In the genomic region with DNA sequence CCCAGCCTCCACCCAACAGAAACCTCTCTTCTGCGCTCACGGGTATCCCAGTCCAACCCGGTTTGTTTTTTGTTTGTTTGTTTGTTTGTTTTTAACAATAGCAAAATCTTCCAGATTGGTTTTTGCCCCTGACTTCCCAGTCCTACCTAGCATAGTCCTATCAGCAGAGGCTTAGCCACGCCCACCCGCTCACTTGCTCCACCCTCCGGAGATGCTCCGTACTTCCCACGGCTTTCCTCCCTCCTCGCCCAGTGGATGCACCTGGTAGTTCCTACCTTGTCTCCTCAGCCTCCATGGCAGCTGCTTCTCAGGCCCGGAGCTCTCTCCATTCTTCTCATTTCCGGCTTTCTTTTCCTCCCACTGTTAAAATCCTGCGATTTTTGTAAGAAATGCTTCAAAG, we compare ENCODE assay signal across 8 mouse cellular contexts. TPM values are rescaled to one million over a fixed set of nuclear protein-coding genes. Genes with fewer than 3 reads are reported as not detected.
DNase-seq lines count a peak whose midpoint lies in the region; ATAC-seq and TF ChIP-seq lines count a peak whose summit lies in the region.
"Had no signal": no experiment of that assay in that cellular context is flagged by ENCODE, and none has a peak within 500 bp of the region (broad histone marks: within the 10 kb centered on the region; RNA-seq: fewer than 3 reads in every experiment).

No protein-coding gene starts in this region.

- no peak overlapping the region for H3K9ac ChIP-seq in hindbrain, embryonic 13.5 days
- H3K9ac ChIP-seq in ES-Bruce4 (ENCODE audit: low read depth, poor library complexity, severe bottlenecking) = no peak overlapping the region
- no peak overlapping the region for H3K9ac ChIP-seq in kidney, postnatal 0 days (ENCODE audit: low read depth, low read length)
- no peak overlapping the region for H3K9ac ChIP-seq in midbrain, postnatal 0 days (replicated peaks; ENCODE audit: low read length, poor library complexity, severe bottlenecking)
- H3K9ac ChIP-seq: liver, embryonic 15.5 days had no signal

- peak; percentile 48 for TF ChIP-seq CTCF in ES-Bruce4 (IDR thresholded peaks at IDR 0.05; ENCODE audit: low read depth, low read length)
- TF ChIP-seq CTCF in kidney, postnatal 0 days (IDR thresholded peaks at IDR 0.05; ENCODE audit: low read depth) = peak; percentile 51
- peak; percentile 62 for TF ChIP-seq CTCF in midbrain, postnatal 0 days (IDR thresholded peaks at IDR 0.05)

- H3K27me3 ChIP-seq in hindbrain, embryonic 10.5 days (ENCODE audit: insufficient read depth, poor library complexity, severe bottlenecking) = peaks cover 24% of the 10 kb centered on the region
- peaks cover 7% of the 10 kb centered on the region; the same call in 1 of the 2 replicates for H3K27me3 ChIP-seq in hindbrain, embryonic 13.5 days
- no peaks in the 10 kb centered on the region for H3K27me3 ChIP-seq in ES-Bruce4 (ENCODE audit: control insufficient read depth, insufficient read depth, low read length, poor library complexity, severe bottlenecking)
- no peaks in the 10 kb centered on the region for H3K27me3 ChIP-seq in kidney, postnatal 0 days (ENCODE audit: insufficient read depth, low read length)
- H3K27me3 ChIP-seq in midbrain, postnatal 0 days (ENCODE audit: insufficient read depth, low read length) = no peaks in the 10 kb centered on the region

- no peak overlapping the region for H3K27ac ChIP-seq in hindbrain, embryonic 10.5 days
- H3K27ac ChIP-seq in hindbrain, embryonic 13.5 days = no peak overlapping the region
- no peak overlapping the region for H3K27ac ChIP-seq in ES-Bruce4 (ENCODE audit: insufficient read depth, low read length)
- H3K27ac ChIP-seq in kidney, postnatal 0 days = no peak overlapping the region
- no peak overlapping the region for H3K27ac ChIP-seq in midbrain, postnatal 0 days (ENCODE audit: low read depth, low read length)
- H3K27ac ChIP-seq: liver, embryonic 15.5 days had no signal

- peak; percentile 61 for DNase-seq in hindbrain, embryonic 10.5 days (ENCODE audit: low spot score)
- DNase-seq in c-Kit-negative CD71-positive TER-119-positive erythroid progenitor cells, embryonic 14.5 days (ENCODE audit: low read depth, low spot score) = peak; percentile 8
- peak; percentile 56 for DNase-seq in kidney, postnatal 0 days (ENCODE audit: low spot score)
- peak; percentile 48 for DNase-seq in midbrain, postnatal 0 days (ENCODE audit: low spot score)
- no peak for DNase-seq in layer of hippocampus, postnatal 25 days (ENCODE audit: extremely low spot score in 1 of 2, low spot score in 1 of 2)

- H3K9me3 ChIP-seq in hindbrain, embryonic 10.5 days = no peaks in the 10 kb centered on the region
- H3K9me3 ChIP-seq in hindbrain, embryonic 13.5 days = no peaks in the 10 kb centered on the region
- no peaks in the 10 kb centered on the region for H3K9me3 ChIP-seq in ES-Bruce4 (replicated peaks; ENCODE audit: control insufficient read depth, insufficient read depth, low read length, poor library complexity, severe bottlenecking)
- H3K9me3 ChIP-seq in kidney, postnatal 0 days (replicated peaks; ENCODE audit: low read length) = no peaks in the 10 kb centered on the region
- no peaks in the 10 kb centered on the region for H3K9me3 ChIP-seq in midbrain, postnatal 0 days (ENCODE audit: low read length)
- H3K9me3 ChIP-seq: liver, embryonic 15.5 days had no signal

- H3K36me3 ChIP-seq in hindbrain, embryonic 10.5 days = no peaks in the 10 kb centered on the region
- H3K36me3 ChIP-seq in hindbrain, embryonic 13.5 days = no peaks in the 10 kb centered on the region
- no peaks in the 10 kb centered on the region for H3K36me3 ChIP-seq in ES-Bruce4 (ENCODE audit: control insufficient read depth, insufficient read depth, low read length, poor library complexity, severe bottlenecking)
- H3K36me3 ChIP-seq in kidney, postnatal 0 days (ENCODE audit: insufficient read depth, low read length) = no peaks in the 10 kb centered on the region
- no peaks in the 10 kb centered on the region; the same call in 1 of the 2 replicates for H3K36me3 ChIP-seq in midbrain, postnatal 0 days (ENCODE audit: insufficient read depth, low read length)
- H3K36me3 ChIP-seq: liver, embryonic 15.5 days had no signal

- 23% methylated on average over 12 of the region's 12 CpGs for WGBS in hindbrain, embryonic 10.5 days
- WGBS in hindbrain, embryonic 13.5 days = 24% methylated on average over 12 of the region's 12 CpGs
- WGBS in kidney, postnatal 0 days = 27% methylated on average over 12 of the region's 12 CpGs
- 29% methylated on average over 12 of the region's 12 CpGs for WGBS in midbrain, postnatal 0 days

- H3K4me3 ChIP-seq in hindbrain, embryonic 10.5 days = no peak overlapping the region
- no peak overlapping the region for H3K4me3 ChIP-seq in hindbrain, embryonic 13.5 days
- H3K4me3 ChIP-seq in ES-Bruce4 (ENCODE audit: low read depth, low read length) = no peak overlapping the region
- no peak overlapping the region for H3K4me3 ChIP-seq in kidney, postnatal 0 days (replicated peaks; ENCODE audit: low read depth, low read length)
- H3K4me3 ChIP-seq in midbrain, postnatal 0 days (ENCODE audit: low read depth, low read length) = no peak overlapping the region
- H3K4me3 ChIP-seq: liver, embryonic 15.5 days had no signal

- no peak for ATAC-seq in hindbrain, embryonic 13.5 days (ENCODE audit: low FRiP score)
- ATAC-seq in kidney, postnatal 0 days (replicated peaks; ENCODE audit: low FRiP score, low read depth) = no peak; the same call in 1 of the 2 replicates
- ATAC-seq in midbrain, postnatal 0 days (ENCODE audit: low FRiP score) = no peak

- TF ChIP-seq POLR2A in ES-Bruce4 (IDR thresholded peaks at IDR 0.05; ENCODE audit: insufficient read depth, low read length) = no peak

- peaks cover 10% of the 10 kb centered on the region; the same call in 1 of the 2 replicates for H3K4me1 ChIP-seq in hindbrain, embryonic 10.5 days (replicated peaks)
- H3K4me1 ChIP-seq in hindbrain, embryonic 13.5 days (replicated peaks) = peaks cover 7% of the 10 kb centered on the region
- no peaks in the 10 kb centered on the region for H3K4me1 ChIP-seq in ES-Bruce4 (ENCODE audit: control insufficient read depth, insufficient read depth, low read length)
- H3K4me1 ChIP-seq in kidney, postnatal 0 days (replicated peaks; ENCODE audit: insufficient read depth, low read length) = no peaks in the 10 kb centered on the region
- no peaks in the 10 kb centered on the region for H3K4me1 ChIP-seq in midbrain, postnatal 0 days (ENCODE audit: insufficient read depth, low read length)
- H3K4me1 ChIP-seq: liver, embryonic 15.5 days had no signal

- TF ChIP-seq EP300 in ES-Bruce4 (IDR thresholded peaks at IDR 0.05; ENCODE audit: insufficient read depth, low read depth, low read length) = no peak

- H3K4me2 ChIP-seq in hindbrain, embryonic 13.5 days = no peak overlapping the region
- H3K4me2 ChIP-seq in kidney, postnatal 0 days (ENCODE audit: low read length) = no peak overlapping the region
- no peak overlapping the region for H3K4me2 ChIP-seq in midbrain, postnatal 0 days (ENCODE audit: low read depth, low read length, poor library complexity, severe bottlenecking)
- H3K4me2 ChIP-seq: liver, embryonic 15.5 days had no signal

RNA-seq across cellular contexts. Expression of a gene that starts 4.0 kb away (rescaled TPM):
- 0.24 and 0.31 TPM in 2 replicates for polyA plus RNA-seq in hindbrain, embryonic 10.5 days (2016; fragmentation: Nextera tagmentation; extraction: Ambion mirVana)
- 0.63 and 0.95 TPM in 2 replicates for polyA plus RNA-seq in hindbrain, embryonic 13.5 days (2015; fragmentation: Nextera tagmentation; extraction: Ambion mirVana)
- polyA plus RNA-seq in ES-Bruce4 (2011; ENCODE audit: insufficient read depth, insufficient read length, low read depth, missing spikeins) = not detected in 2 replicates
- not detected in 2 replicates for polyA plus RNA-seq in kidney, postnatal 0 days (2015; fragmentation: Nextera tagmentation; extraction: Ambion mirVana)
- not detected in 2 replicates for total RNA-seq in midbrain, postnatal 0 days (2014; rRNA removed)
- polyA plus RNA-seq in midbrain, postnatal 0 days (2015; fragmentation: Nextera tagmentation; extraction: Ambion mirVana) = 0.22 TPM in 1 of 2 replicates, not detected in the other
- total RNA-seq in layer of hippocampus, postnatal 25 days (2021) = not detected
- polyA plus RNA-seq: liver, embryonic 15.5 days had no signal

RNA-seq across cellular contexts. Expression of a gene that starts 42.3 kb away (rescaled TPM):
- polyA plus RNA-seq in hindbrain, embryonic 10.5 days (2016; fragmentation: Nextera tagmentation; extraction: Ambion mirVana) = 1.6 and 2.8 TPM in 2 replicates
- 4.2 and 4.8 TPM in 2 replicates for polyA plus RNA-seq in hindbrain, embryonic 13.5 days (2015; fragmentation: Nextera tagmentation; extraction: Ambion mirVana)
- polyA plus RNA-seq in ES-Bruce4 (2011; ENCODE audit: insufficient read depth, insufficient read length, low read depth, missing spikeins) = 7.6 and 7.7 TPM in 2 replicates
- 0.07 and 0.13 TPM in 2 replicates for polyA plus RNA-seq in kidney, postnatal 0 days (2015; fragmentation: Nextera tagmentation; extraction: Ambion mirVana)
- total RNA-seq in midbrain, postnatal 0 days (2014; rRNA removed) = 3.9 and 6.9 TPM in 2 replicates
- 0.50 and 0.54 TPM in 2 replicates for polyA plus RNA-seq in midbrain, postnatal 0 days (2015; fragmentation: Nextera tagmentation; extraction: Ambion mirVana)
- total RNA-seq in layer of hippocampus, postnatal 25 days (2021) = under 1 TPM; 0.25 to 0.92 TPM
- polyA plus RNA-seq: liver, embryonic 15.5 days had no signal

RNA-seq across cellular contexts. Expression of a gene that starts 42.3 kb away (rescaled TPM):
- 2.6 and 7.7 TPM in 2 replicates for polyA plus RNA-seq in hindbrain, embryonic 10.5 days (2016; fragmentation: Nextera tagmentation; extraction: Ambion mirVana)
- polyA plus RNA-seq in hindbrain, embryonic 13.5 days (2015; fragmentation: Nextera tagmentation; extraction: Ambion mirVana) = 24.8 and 25.7 TPM in 2 replicates
- polyA plus RNA-seq in ES-Bruce4 (2011; ENCODE audit: insufficient read depth, insufficient read length, low read depth, missing spikeins) = 16.8 and 20.0 TPM in 2 replicates
- 0.37 and 0.80 TPM in 2 replicates for polyA plus RNA-seq in kidney, postnatal 0 days (2015; fragmentation: Nextera tagmentation; extraction: Ambion mirVana)
- total RNA-seq in midbrain, postnatal 0 days (2014; rRNA removed) = 9.3 and 12.6 TPM in 2 replicates
- 11.3 and 12.6 TPM in 2 replicates for polyA plus RNA-seq in midbrain, postnatal 0 days (2015; fragmentation: Nextera tagmentation; extraction: Ambion mirVana)
- 1 to 10 TPM; 1.1 to 1.7 TPM for total RNA-seq in layer of hippocampus, postnatal 25 days (2021)
- polyA plus RNA-seq: liver, embryonic 15.5 days had no signal

Comparison
In these comparisons a context has a peak if more than half of its experiments do, and no peak if none do; other contexts are left out.
1. DNase-seq: peak in hindbrain, embryonic 10.5 days (single experiment), c-Kit-negative CD71-positive TER-119-positive erythroid progenitor cells, embryonic 14.5 days (single experiment), kidney, postnatal 0 days (single experiment) and midbrain, postnatal 0 days (single experiment); none in layer of hippocampus, postnatal 25 days (0 of 2).
2. Peak in every context shown above with its lines, with median percentiles within 50 percentile points of each other: CTCF ChIP-seq.